Mouse (Mus musculus) liver, adult 2 months (tissue): ENCODE measurements around the gene Kdm2b.

Source experiments
- CTCF ChIP-seq: fragments of 200-500 bp; IDR thresholded peaks from 2 replicates; pipeline ENCODE4 v1.5.1; 2011; ENCODE audit warnings: low read depth, low read length, control low read depth
- POLR2A ChIP-seq: fragments of 200-500 bp; IDR thresholded peaks from 2 replicates; pipeline ENCODE4 v1.6.1; 2011; ENCODE audit warnings: low read length, control low read depth; ENCODE audit not compliant: insufficient read depth; ENCODE audit errors: extremely low read depth

GRCm38 (mm10) chr5:123026414-123026813 lies 36.8 kb upstream of the Kdm2b start:
- TF ChIP-seq POLR2A (no peak), CTCF (no peak)
